Mouse (Mus musculus): ENCODE data around the gene Pclaf.

DNA sequence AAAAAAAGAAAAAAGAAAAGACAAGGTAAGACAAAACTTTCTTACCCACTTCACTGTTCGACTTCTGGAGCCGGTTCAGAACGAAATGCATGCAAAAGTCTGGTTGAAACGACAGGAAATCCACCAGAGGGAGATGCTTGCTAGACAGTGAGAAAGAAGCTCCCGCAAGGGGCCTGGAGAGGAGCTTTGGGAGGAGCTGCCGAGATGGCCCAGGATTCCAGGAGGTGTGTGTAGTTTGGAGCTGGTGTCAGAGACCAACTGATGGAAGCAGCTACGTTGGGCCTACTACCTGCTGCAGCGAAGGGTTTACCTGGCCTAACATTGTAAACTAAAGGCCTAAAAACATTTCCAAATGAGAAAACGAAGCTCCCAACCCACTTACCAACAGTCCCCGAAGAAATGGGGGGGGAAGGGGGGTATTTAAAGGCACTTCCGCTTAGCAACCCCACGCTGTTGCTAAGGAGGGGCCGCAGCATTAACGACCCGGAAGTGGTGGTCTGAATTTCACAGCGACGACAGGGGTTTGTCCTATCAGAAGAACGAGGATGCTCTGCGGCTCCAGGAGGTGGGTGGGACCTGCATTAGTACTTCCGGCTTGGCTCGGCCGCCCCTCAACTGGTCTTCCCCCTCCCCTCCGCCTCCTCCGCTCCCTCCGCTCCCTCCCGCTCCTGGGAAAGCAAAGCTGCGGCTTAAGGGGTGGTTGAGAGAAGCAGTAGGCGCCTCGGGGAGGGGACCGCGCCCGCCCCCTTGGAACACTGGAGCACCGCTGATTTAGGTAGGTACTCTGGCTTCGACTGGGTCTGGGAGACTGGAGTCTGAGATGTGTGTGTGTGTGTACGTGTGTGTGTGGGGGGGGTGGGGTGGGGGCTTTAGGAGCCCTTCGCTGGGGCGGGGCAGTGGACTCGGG, 18.6 kb downstream of the Pclaf start, which contains the start of the genes Trip4 and Csnk1g1:
- TF ChIP-seq CTCF (IDR thresholded peaks at IDR 0.05; ENCODE audit: low read depth, low read length) (no peak), POLR2A (IDR thresholded peaks at IDR 0.05; ENCODE audit: extremely low read depth, insufficient read depth, low read length) (0 out of 2 replicates have a peak, but pooled peaks have one; percentile 17)
